Mouse (Mus musculus): ENCODE measurements around the gene Kxd1.
"Not testable (repeated sequence)": the region's sequence is repeated elsewhere in the genome, so short reads cannot be mapped to it uniquely, and the experiment has no call there.

Kxd1 gene

DNA sequence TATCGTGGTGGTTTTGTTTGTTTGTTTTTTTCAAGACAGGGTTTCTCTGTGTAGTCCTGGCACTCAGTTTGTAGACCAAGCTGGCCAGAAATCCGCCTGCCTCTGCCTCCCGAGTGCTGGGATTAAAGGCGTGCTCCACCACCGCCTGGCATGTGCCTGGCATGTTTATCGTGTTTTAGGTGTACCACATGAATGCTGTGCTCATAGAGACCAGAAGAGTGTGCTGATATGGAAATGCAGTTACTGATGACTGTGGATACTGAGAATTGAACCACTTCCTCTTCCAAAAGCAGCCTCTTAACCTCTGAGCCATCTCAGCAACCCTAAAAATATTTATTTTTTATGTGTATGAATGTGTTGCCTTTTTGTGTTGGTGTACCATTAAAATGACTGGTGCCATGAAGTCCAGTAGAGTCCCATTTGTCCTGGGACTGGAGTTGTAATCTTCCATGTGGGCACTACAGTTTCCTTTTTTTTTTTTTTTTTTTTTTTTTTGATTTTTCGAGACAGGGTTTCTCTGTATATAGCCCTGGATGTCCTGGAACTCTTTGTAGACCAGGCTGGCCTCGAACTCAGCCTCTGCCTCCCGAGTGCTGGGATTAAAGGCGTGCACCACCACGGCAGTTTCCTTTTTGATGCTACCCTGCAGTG is 15.4 kb downstream of the Kxd1 start:
- no peak for DNase-seq

DNA sequence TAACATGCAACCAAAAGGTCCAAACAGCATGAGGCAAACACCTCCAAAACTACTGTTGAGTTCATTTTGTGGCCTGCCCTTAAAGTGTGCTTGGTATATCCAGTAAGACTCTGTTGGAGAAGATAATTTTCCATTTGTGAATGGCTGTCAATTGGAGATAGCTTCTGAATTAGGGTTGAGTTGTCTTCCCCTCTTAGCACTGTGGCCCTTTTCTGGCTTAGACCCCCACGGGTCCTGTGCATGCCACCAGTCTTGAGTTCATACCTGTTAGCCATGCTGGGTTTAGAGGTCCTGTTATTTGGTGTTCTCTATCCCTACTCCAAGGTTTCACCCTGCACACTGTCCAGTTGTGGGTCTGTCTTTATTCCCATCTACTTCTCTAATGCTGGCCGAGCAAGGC is 16.0 kb downstream of the Kxd1 start:
- no peak for DNase-seq

DNA sequence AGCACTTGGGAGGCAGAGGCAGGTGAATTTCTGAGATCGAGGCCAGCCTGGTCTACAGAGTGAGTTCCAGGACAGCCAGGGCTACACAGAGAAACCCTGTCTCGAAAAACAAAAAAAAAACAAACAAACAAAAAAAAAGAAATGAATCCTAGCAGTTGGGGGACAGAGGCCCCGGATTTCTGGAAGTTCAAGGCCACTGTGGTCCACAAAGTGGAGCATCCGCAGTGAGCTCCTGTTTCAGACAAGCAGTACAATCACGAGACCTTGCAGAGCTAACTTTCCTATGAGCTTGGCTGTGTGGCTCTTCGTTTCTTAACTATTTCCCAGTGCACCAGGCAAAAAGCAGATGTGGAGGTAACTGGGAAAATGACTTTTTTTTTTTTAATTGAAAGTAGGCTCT is 16.6 kb downstream of the Kxd1 start:
- DNase-seq = not testable (repeated sequence)

DNA sequence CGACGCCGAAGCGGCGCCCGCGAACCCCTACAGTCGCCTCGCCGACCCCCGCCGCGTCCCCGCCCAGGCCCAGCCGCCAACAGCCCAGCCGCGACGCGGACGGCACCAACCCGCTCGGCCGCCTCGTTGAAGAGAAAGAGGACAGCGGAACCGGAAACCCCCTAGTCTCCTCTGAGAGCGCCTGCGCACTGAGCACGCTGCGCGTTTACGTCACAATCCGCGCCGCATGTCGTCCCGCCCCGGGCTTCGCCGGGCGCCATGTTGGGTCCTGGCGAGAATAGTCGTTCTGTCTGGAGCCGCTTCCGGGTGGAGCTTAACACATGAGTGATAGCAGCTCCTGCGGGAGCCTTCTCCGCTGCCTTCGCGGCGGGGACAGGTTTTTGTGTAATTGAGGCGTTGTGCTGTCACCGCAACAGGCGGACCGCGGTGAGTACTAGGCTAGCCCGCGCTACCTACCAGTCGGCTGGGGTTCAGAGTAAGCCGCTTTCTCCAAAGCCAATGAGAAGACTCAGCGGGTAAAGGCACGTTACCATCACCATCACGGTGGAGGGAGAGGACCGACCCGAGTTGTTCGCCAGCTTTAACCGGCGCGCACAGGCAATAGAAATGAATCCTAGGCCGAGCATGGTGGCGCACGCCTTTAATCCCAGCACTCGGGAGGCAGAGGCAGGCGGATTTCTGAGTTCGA is 17.4 kb downstream of the Kxd1 start, which contains the start of gene Uba52:
Gene Uba52 (minus strand): TSS at position 574 of the 688 bp plus-strand sequence.
- DNase-seq = peak; percentile 97

DNA sequence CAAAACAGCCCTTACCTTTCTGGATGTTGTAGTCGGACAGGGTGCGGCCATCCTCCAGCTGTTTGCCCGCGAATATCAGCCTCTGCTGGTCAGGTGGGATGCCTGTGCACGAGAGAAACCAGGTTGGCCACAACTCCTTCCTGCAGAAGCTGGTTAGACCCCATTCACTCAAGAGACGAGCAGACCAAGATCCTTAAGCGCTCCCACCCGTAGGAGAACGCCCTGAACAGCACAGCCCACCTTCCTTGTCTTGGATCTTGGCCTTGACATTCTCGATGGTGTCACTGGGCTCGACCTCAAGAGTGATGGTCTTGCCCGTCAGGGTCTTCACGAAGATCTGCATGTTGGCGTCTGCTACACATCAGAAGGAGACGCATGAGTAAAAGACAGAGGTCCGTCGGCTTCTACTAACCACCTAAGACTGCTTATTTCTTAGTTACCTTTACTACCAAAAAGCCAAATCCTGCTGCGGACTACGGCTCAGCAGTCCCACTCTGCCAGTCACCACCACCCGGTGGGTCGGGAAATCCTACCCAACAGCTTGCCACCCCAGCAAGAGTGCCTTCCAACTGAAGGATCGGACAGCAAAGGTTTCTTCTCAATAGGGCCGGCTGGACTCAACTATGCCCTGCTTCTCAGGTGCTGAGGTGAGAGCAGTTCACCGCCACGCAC is 18.3 kb downstream of the Kxd1 start:
- DNase-seq = no peak

DNA sequence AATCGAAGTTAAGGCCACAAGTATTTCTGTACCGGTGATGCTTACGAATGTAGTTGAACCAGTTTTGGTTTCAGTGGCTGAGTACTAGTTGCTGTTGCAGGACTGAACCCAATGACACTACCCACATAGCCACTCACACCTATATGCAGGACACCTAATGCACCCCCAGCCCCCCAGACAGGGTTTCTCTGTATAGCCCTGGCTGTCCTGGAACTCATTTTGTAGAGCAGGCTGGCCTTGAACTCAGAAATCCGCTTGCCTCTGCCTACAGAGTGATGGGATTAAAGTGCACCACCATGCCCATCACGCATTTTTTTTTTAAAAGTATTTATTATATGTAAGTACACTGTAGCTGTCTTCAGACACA is 20.7 kb downstream of the Kxd1 start:
- no peak for DNase-seq

DNA sequence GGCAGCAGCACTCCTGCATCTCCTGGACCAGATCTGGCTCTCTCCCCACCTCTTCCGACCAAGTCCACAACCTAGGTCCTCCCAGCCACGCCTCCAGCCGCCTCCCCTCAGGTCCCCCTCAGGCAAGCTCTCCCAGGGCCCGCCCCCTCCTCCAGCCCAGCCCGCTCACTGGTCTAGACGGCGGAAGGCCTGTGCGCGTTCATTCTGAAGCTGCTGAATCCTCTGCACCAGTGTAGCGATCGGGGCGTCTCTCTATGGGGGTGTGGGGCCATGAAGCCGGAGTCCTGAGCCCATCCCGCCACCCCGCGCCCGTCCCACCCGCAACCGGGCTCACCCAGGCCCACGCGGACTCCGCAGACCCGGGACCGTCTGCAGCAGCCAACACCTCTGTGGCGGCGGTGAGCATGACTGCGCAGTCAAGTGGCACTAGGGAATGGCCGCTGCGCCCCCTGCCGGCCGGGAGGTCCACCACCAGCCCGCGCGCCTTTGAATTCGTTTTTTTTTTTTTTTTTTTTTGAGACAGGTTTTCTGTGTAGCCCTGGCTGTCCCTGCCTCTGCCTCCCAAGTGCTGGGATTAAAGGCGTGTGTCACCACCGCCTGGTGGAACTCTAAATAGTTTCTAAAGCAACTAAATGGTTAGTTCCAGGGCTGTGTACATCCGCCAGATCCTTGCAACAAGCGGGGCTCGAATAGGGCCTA is 21.3 kb downstream of the Kxd1 start, which contains the start of gene Rex1bd:
Gene Rex1bd (minus strand): TSS at position 425 of the 699 bp plus-strand sequence.
- DNase-seq = peak; percentile 96

DNA sequence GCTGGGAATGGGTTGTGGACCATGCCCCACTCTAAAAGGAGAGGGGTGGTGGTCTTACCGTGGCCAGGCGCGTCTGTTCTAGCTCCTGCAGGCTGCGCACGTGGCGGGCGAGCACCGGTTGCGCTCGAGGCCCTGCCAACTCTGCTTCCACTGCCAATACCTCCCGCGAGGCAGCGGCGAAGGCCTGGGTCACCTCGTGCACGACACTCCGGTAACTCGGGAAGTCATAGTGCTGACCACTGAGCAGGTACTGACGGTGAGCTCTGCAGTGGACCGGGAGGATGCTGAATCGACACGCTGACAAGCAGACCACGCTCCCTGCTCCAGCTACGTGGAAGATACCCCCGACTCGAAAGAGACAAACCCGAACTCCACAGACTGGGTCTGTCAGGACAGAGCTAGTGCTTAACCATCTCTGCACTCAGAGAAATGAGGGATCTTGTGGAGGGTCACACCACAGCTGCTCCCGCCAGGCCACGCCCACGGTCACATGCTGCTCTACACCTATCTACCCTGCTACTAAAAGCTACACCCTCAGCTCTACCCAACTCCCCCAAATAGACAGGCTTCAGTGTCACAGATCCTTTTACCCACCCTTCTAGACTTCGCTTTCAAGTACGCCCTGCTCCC is 21.9 kb downstream of the Kxd1 start:
- peak; percentile 39 for DNase-seq

DNA sequence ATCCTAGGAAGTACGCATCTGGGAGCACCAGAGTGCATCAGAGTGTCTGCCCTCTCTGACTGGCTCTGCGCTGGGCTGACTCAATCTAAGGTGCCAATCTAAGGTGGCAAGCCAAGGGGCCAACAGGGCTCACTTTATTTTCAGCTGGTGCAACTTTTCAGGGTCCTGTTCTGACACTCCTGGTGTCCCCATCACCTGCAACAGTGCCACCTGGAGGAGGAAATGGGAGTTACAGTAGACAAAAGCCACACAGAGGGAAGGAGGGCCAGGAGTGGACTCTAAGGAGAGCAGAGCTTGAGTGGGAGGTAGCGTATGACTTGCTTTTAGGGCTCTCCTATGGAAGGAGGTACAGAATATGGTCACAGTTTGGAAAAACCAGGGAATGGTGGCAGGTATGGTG is 22.9 kb downstream of the Kxd1 start:
- peak; percentile 79 for DNase-seq

DNA sequence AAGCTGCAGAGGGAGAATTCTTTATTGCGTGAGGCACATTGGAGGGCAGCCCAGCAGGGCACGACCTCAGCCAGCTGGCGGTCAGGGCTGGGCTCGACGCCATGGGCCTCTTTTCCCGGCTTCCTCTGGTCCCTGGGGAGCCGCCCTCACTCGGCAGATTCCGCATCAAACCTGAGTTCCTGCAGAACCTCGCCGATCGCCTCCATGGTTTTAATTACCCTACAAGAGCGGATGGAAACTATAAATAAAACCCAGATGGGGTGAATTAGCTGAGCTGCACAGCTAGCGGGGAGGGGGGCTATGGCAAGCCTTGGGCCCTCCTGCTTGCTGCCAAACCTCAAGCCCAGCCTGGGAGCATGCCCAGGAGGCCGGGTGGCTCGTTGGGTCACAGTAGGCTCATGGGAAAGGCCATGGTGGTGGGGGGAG is 23.5 kb downstream of the Kxd1 start:
- peak; percentile 54 for DNase-seq

DNA sequence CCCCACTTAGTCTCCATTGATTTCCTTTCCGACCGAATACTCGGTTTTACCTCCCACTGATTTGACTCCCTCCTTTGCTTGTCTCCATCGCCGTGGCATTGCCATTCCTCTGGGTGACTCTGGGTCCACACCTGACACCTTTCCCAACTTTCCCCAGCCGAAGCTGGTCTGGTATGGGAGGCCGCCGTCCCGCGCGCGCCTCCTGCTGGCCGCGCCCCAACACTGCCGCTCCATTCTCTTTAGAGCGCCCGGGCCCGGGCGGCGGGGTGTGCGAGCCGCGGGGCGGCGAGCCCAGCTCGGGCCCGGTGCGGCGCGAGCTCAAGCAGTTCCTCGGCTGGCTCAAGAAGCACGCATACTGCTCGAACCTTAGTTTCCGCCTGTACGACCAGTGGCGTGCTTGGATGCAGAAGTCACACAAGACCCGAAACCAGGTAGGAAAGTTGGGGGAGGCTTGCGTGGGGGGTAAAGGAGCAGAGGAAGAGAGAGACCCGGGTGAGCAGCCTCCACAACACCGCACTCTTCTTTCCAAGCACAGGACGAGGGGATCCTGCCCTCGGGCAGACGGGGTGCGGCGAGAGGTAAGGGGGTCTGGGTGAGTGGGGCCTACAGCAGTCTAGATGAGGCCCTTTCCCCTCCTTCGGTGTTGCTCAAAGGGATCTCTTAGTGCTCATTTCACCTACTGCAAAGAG is 24.6 kb downstream of the Kxd1 start:
- peak; percentile 52 for DNase-seq

DNA sequence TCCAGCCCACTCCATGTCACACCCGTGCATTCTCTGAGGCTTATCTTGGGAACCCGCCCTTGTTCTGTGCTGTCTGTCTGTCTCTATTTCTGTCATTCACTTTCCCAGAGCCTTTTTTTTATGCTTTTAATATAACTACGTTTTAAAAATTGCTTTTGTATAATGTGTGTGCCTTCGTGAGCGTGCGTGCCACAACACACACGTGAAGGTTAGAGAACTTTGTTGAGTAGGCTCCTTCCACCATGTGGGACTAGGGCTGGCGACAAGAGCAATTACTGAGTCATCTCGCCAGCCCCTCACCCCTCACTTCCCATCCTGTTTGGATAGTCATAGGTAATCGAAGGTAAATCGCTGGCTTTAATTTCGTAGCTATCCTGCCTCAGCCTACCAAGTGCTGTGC is 25.2 kb downstream of the Kxd1 start:
- DNase-seq = no peak

DNA sequence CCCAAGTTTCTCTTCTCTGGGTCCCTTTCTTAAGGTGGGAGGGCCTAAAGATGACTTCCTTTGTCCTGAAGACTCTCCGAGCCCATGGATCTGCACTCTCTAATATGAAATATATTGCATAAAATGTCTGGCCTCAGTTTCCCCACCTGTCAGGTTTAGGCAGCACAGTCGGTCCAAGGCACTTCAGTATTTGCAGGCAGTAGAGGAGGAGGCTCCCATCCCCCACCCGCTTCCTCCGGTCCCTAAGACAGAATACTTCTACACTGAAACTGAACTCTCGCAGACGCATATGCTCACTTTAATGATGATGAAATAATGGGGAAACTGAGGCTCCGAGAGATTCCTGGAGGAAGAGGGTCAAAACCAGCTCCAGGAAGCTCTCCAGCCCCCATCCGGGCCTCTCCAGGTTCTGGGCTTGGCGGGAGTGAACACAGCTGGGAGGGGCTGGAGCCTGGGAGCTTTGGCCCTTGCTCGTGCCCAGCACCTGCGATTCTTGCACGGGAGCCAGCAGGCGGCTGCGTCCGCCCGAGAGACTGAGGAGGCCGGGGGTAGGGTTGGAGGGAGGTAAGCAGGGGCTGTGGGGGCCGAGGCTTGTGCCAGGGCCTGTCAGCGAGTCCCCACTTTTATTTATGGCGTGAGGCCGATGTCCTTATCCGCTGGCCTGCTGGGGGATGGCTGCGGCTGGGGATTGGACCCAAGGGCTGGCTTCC is 25.8 kb downstream of the Kxd1 start:
- no peak for DNase-seq

DNA sequence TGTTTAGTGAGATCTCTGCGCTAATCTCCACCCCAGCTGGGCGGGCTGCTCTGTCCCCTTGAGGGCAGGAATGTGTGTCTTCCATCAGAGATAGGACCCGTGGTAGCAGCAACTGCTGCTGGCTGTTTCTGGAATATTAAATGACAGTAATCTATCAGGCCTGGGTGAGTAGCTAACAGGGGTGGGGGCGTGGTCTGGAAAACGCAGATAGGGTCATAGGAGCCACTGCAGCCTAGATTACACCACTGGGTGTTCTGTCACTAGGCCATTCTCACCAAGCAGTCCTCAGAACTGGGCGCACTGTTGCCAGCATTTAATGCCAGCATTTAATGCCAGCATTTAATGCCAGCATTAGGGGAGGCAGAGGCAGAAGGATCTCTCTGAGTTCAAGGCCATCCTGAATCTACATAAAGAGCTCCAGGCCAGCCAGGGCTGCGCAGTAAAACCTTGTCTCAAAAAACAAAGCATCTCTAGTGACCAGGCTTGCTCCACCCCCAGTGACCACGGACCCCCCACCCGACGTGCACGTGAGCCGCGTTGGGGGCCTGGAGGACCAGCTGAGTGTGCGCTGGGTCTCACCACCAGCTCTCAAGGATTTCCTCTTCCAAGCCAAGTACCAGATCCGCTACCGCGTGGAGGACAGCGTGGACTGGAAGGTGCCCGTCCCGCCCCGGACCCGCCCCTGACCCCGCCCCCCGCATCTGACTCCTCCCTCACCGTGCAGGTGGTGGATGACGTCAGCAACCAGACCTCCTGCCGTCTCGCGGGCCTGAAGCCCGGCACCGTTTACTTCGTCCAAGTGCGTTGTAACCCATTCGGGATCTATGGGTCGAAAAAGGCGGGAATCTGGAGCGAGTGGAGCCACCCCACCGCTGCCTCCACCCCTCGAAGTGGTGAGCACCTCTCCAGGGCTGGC is 27.1 kb downstream of the Kxd1 start:
- DNase-seq = no peak

DNA sequence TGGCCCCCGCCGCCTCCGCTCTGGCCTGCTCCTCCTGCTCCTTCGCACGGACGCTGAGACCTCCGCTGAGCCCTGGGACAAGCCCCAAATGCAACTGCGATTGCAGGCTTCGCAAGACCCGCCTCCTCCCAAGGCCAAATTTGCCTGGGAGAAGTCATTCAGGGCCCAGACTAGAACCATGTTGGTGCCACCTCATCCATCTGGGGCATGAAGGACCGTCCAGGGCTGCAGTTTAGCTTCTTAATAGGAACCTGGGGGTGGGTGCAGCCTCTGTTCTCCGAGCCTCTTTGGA is 32.0 kb downstream of the Kxd1 start:
- DNase-seq = no peak

DNA sequence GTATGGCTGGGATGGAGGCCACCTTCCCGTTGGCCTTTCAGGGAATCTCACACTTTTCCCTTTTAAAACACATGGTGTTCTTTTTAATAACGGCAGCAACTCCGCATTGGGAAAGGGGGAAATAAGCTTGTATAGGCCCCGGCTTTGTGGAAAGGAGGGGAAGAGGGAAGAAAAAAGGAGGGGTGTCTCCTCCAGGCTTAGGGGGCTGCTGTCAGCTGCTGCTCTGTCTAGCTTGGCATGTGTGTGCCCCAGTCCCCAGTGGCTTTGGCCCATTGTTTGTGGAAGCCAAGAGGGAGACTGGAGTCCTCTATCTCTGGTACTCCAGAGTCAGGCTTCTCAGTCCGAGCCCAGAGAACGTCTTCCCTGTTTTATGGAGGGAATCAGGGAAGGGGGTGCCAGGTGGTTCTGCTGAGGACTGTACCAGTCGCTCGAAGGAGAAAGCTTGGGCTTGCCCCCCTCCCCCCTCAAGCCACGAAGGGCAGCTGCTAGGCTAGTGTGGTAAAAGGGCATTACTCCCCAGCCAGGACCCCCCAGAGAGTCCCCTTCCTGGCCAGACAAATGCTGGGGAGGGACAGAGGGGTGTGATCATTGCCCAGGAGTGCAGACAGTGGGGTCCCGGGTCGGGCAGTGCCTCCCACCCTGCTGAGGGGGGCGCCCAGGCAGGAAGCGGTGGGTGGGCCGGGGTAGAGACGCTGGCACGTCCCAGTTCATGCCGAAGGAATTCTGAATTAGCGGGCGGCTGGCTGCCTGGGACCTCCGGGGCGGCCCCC is 32.6 kb downstream of the Kxd1 start:
- no peak for DNase-seq

DNA sequence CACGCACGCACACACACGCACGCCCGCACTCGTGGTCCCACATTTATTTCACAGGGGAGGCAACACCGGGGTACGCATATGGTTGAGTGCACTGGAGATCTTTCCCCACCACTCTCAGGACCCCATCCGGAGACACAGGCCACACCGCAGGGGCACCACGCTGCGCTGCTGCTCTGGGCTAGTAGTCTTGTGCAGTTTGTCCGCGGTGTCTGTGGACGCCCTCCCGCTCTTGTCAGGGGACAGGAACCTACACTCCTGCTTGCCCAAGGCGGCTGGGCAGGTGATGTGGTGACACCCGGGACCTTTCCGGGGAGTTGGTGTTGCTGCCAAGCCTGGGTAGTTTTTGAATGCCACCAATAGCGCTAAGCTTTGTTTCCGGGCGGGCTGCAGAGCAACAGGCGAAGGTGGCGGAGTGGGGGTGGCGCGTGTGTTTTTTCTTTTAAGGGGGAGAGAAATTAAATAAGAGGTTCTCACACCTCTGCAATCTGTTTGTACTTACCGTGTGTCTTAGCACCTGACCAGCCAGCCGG is 33.3 kb downstream of the Kxd1 start:
- no peak for DNase-seq

DNA sequence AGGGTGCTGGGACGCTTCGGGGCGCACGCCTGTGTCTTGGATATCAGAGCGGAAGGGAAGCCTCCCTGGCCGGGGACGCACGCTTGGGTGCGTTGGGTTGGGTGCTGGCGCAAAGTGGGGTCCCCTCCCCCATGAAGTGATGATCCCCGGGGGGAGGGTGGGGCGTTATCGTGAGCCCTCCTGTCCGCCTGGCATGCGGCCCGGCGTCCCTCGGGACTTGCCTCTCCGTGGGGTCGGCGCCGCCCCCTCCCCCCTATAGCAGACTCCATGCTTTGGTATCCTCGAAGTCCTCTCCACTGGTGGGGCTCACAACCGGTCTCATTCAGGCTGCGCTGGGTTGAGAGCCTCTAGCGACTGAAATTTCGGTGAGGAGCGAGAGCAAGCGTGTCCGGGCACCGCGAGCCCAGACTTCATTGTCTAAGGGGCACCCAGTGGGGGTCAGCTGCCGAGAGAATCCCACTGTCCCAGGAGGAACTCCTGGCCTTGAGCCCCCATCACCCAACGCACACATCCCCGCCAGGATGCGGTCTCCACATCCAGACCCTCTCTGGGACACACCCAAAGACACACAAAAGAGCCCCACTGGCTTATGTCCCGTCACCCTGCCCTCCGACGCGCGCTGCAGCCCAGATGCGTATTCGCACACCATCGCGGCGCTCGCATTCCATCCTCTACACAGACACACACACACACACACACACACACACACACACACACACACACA is 33.9 kb downstream of the Kxd1 start:
- DNase-seq = no peak

All from right cerebral cortex, postnatal 14 days (tissue).